Mouse (Mus musculus): ENCODE measurements around the gene Rnf152. TPM values are rescaled to one million over a fixed set of nuclear protein-coding genes. Genes with fewer than 3 reads are reported as not detected.
A peak's percentile ranks its signal among the peaks of the same experiment; 100 is the strongest.

The Rnf152 gene
- total RNA-seq (2021) = 10 to 100 TPM; 19.6 to 22.1 TPM

DNA sequence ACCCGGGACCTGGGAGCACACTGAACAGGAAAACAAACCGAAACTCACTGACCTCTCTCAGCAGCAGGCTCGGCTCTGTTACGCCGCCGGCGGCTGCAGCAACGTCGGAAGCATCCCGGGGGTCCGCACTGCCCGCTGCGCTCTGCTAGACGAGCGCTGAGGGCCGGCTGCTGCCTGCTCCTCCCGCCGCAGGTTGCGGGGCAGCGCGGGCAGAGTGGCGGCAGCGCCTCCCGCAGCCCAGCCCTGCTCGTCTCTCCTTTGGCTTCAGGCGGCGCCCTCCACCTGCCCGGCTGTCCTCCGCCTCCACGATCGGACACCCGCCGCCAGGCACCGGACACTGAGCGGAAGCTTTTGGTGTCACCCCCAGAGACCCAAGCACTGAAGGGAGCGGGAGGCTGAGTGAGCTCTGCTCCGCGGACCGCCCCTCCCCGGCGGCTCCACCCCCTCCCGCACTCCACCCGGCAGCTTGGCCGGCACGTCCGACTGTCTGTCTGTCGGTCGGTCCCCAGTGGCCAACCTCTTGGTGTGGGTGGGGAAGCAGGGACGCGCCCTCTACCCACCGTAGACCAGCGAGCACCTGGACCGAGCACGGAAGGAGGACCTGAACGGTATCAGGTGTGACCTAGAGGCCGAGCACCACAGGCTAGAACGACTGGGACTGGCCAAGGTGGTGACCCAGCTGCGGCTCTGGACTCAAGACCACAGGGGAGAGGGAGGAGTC, at the start of gene Rnf152:
Gene Rnf152, minus strand, starts transcription at position 420 of the 721 bp plus-strand sequence.
- DNase-seq (ENCODE audit: extremely low spot score in 1 of 2, low spot score in 2 of 2) = peak in 1 of 2 experiments; percentile 76
- intact Hi-C loops (cut with DNase I) = loop anchor here (10.0 kb wide), 2 partner anchors 268 to 362 kb away; no protein-coding TSS in a partner anchor

DNA sequence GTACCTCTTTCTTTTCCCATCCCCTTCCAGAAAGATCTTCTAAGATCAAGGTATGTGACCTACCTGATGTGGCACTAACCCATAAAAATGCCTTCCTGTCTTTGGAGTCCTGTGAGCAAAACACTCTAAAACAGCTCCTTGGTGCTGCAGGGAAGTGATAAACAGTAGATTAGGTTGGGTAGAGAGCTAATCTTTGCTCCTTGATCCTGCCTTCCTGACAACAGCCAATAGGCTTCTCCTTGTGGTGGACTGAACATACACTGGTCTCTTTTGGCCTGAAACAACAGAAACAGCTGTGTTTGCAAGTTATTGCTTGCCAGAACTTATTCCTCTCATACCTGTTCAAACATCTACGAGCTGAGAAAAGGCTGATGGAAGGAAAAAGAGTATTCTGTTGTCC, 46.3 kb upstream of the Rnf152 start:
- intact Hi-C loops (cut with DNase I) = no loop called here
- no peak for DNase-seq (ENCODE audit: extremely low spot score in 1 of 2, low spot score in 2 of 2)

DNA sequence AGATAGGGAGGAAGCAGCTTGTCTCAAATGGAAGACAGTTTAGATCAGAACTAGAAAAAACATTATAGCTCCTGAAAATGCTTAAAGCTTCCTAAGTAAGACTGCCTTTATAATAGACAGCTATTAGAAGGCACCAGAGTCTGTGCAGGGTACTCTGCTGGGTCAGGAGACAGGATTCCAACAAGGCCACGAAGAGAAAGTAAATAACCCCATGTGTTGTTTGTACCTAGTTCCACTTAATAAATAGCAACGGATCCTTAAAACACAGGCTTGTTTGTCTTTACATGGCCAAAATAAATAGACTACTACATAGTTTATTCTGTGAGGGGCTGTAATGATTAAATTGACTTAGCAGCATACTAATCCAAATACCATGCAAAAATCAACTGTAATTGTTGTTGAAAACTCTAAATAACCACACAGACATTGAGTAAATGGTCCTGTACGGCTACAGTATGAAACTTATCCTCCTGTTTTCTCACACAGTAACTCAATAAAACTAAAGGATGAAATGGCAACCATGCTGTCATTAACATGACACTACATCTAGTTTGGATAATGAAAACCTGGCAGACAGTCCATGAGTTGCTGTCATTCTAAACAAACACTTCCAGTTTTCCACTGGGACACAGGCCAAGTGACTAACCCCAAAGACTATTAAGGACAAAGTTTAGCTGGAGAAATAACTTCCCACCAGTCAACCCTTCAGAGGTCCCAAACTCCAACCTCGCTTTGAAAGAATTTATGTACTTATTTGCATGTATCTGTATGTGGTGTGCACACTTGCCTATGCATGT, 27.8 kb upstream of the Rnf152 start:
- peak in 1 of 2 experiments; percentile 22 for DNase-seq (ENCODE audit: extremely low spot score in 1 of 2, low spot score in 2 of 2)
- intact Hi-C loops (cut with DNase I) = no loop called here

DNA sequence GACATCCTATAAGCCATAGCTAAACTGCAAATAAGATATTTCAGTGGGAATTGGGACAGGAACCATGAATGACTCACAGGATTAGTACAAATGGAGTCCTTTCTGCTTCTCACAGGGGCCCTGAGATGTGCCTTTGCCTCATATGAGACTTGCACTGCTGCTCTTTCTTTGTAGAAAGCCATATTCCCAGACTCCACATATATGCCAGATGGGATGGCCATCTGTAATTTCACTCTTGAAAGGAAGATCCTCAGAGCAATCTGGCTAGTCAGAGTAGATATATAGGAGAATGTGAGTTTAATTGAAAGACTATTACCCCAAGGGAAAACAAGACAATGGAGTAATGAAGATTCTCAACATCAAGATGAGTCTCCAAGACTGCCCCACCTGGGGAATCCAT, 21.0 kb upstream of the Rnf152 start:
- DNase-seq (ENCODE audit: extremely low spot score in 1 of 2, low spot score in 2 of 2) = peak in 1 of 2 experiments; percentile 29
- intact Hi-C loops (cut with DNase I) = no loop called here

DNA sequence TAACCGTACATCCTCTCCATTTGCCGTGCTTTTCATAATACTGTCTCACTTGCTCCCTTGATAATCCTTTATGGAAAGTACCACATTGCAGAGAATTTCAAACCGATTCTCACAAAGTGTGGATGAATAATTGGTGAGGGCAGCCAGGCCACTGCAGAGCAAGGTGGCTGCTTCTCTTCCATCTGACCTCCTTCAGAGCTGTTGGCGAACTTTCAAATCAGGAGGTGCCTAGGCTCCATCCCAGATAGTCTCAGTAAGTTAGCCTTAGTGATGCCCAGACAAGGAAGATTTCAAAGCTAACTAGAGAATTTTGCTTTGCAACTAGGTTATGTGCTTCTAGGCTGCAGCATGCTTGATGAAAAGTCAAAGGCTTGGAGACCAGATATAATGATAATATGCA, 18.1 kb upstream of the Rnf152 start:
- no peak for DNase-seq (ENCODE audit: extremely low spot score in 1 of 2, low spot score in 2 of 2)
- intact Hi-C loops (cut with DNase I) = no loop called here

DNA sequence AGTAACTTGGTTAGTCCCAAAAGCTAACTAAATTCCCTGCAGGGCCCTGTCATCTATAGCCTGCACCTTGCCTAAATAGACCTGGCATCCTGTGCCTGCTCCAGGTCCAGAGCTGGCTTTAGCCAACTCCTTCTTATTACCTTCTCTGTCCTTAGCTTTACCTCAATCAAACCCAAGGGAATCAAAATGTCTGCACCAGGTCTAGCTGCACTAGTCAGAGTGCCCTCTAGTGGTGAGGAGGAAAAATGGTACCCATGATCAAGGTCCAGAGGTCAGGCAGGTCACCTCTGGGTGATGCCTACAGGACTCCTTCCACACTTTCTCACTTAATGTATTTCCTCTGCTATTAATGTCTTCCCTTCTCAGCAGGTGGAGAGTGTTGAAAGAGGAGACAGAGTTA, 6.2 kb upstream of the Rnf152 start:
- intact Hi-C loops (cut with DNase I) = no loop called here
- DNase-seq (ENCODE audit: extremely low spot score in 1 of 2, low spot score in 2 of 2) = no peak

DNA sequence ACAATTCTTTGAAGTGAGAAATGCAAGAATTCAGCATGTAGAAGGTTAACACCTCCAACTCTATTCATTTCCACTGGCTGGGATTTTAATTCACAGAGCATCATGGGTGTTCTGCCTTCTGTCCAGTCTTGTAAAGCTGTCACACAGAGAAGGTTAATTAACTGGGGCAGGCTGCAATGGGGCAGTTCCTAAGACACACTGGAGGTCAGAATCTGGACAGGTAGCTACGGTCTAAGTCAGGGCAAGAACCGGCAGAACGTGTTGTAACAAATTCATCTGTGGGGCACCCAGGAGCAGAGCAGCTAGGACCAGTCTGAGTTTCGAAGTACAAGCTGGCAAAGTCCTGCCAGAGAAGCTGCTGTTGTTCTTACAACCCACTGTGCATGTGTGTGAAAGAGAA, 2.4 kb upstream of the Rnf152 start:
- no peak for DNase-seq (ENCODE audit: extremely low spot score in 1 of 2, low spot score in 2 of 2)
- intact Hi-C loops (cut with DNase I) = loop anchor here (10.0 kb wide), 2 partner anchors 266 to 364 kb away; no protein-coding TSS in a partner anchor

DNA sequence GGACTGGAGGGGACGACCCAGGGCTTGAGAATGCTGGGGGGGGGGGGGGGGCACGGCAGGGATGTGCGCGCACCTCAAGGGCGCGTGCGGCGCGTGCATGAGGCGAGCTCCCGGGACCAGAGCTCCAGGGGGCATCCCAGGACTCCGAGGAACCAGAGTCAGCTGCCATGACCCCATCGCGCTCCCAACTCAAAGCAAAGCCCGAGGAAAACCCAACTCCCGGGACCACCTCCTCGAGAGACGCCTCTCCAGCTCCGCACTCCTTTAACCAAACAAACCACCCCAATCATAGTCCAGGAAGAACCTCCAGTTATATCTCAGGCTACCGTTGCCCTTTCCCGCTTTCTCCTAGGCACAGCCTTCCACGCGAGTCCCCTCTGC, 610 bp downstream of the Rnf152 start:
- intact Hi-C loops (cut with DNase I) = loop anchor here (10.0 kb wide), 2 partner anchors 269 to 361 kb away; no protein-coding TSS in a partner anchor
- DNase-seq (ENCODE audit: extremely low spot score in 1 of 2, low spot score in 2 of 2) = peak in 1 of 2 experiments; percentile 59

DNA sequence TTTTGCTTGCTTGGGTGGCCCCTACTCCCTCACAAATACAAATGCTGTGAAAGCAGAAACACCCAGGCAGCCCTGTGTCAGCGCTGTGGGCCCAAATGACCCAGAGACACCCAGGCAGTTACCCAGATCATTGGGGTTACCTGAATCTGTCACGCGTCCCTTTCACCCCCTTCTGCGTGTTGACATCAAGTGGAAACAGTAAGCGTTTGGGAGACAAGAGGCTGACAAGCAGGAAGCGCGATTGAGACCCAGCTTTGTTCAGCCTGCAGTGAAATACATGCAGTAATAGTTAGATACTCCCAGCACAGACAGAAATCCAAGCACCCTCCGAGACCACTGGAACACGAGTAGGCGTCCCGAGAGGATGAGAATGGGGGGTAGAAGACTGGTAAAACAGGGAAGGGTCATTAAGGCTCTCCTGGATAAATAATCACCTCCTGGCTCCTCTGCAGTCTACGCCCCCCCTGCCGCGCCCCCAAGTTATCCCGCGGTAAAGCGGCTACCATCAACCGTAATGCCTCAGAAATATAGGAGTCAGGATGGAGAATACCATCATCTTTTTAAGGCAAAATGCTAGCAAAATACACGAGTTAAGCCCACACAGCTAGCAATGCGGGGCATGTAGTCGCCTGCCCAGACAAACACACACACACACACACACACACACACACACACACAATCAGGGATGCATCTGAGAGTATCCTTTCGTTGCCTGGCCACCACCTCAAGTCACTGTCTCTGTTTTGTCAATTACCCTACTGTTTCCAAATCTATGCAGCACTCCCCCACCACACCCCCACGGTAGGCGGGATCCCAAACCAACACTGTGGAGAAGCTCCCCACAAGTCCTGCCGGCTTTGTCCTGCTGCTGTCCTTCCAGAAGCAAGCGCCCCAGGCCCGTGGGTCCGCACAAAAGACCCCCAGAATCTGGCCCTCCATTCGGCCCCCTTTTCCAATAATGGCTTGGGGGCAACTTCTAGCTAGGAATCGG, 1.3 kb downstream of the Rnf152 start:
- DNase-seq (ENCODE audit: extremely low spot score in 1 of 2, low spot score in 2 of 2) = peak; percentile 36 to 60
- intact Hi-C loops (cut with DNase I) = loop anchor here (10.0 kb wide), 2 partner anchors 270 to 360 kb away; no protein-coding TSS in a partner anchor

DNA sequence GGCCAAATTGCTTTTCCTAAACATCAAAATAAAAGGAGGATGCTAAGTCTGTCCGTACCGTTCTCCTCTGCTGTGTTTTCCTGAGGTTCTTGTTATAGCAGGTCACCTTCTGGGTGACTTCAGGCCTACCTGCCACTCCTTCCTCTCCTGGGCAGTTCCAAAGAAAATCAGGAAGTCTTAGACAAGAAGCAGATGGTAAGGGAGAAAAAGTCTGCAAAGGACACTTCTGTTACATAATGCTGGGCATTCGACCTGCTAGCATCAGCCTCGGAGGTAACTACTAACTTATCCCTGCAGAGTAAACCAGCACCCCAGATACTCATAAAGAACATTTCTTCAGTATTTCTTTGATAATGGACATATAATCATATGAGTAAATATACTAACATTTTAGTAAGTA, 4.7 kb downstream of the Rnf152 start:
- intact Hi-C loops (cut with DNase I) = loop anchor here (10.0 kb wide), 2 partner anchors 273 to 357 kb away; no protein-coding TSS in a partner anchor

DNA sequence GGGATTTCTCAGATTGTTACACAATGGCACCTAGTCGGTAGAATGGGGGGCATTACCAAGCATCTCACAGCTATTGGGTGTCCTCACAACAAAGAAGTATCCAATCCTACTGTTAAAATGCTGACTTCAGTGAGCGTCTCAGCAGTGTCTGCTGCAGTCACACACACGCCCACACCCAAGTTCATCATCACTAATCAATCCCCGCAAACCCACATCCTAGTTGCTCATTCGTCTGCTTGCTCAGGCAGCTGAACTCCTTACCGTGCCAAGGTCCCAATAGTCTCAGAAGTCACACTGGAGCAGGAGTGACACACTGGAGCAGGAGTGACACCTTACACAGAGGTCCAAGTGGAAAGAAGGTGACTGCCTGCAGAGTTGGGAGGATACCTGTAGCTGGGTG, 14.2 kb downstream of the Rnf152 start:
- DNase-seq (ENCODE audit: extremely low spot score in 1 of 2, low spot score in 2 of 2) = no peak
- intact Hi-C loops (cut with DNase I) = no loop called here

More for the DNA sequence above, 4.7 kb downstream of the Rnf152 start:
- no peak for DNase-seq (ENCODE audit: extremely low spot score in 1 of 2, low spot score in 2 of 2)

DNA sequence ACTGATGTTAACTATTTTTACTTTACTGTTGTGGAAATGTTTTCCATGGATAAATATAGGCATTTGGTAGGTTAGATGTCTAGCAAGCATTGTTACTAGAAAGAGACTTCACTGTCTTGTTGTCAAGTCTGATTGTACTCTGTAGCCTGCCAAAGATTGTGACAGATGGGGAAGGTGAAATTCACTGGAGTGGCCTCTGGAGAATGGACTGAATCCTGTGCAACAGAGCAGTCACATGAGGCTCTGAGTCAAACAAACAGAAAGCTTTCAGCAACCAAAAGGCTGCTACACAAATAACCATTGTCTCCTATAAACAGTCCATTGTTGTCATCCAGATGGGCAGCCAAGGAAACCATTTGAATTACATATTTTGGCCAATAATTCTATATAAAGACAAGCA, 15.6 kb downstream of the Rnf152 start:
- no peak for DNase-seq (ENCODE audit: extremely low spot score in 1 of 2, low spot score in 2 of 2)
- intact Hi-C loops (cut with DNase I) = no loop called here

DNA sequence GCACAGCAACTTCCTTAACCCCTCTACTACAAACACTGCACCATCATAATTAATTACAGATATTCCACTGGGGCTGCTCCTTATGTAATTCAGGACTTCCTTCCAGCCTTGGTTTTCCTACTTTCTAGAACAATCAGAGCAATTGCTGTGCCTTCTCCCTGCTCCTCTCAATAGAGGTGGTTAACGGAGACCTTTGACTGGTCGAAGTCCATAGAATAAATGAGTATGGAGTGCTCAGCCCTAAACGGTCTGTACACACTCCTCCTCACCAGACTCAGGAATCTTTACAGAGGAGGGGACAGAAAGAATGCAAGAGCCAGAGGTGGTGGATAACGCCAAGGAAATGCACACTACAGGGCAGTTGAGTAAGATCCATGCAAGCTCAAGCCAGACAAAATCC, 19.1 kb downstream of the Rnf152 start:
- intact Hi-C loops (cut with DNase I) = no loop called here
- no peak for DNase-seq (ENCODE audit: extremely low spot score in 1 of 2, low spot score in 2 of 2)

DNA sequence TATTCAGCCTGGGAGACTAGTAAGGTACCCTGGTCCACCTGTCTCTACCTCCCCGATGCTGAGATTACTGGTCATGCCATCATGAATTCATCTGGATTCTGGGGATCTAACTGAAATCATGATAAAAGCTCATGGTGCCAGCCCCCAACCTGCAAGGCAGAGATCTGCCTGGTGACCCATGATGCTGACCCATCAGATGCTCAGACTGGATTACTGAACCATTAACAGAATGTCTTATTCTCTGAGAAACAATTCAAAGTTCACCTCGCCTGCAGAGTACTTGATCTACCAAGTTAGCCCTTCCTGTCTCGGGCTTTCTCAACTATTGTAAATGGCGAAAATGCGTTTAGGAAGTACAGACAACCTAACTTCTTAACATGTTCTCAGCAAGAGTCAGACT, 20.4 kb downstream of the Rnf152 start:
- intact Hi-C loops (cut with DNase I) = no loop called here
- DNase-seq (ENCODE audit: extremely low spot score in 1 of 2, low spot score in 2 of 2) = no peak

DNA sequence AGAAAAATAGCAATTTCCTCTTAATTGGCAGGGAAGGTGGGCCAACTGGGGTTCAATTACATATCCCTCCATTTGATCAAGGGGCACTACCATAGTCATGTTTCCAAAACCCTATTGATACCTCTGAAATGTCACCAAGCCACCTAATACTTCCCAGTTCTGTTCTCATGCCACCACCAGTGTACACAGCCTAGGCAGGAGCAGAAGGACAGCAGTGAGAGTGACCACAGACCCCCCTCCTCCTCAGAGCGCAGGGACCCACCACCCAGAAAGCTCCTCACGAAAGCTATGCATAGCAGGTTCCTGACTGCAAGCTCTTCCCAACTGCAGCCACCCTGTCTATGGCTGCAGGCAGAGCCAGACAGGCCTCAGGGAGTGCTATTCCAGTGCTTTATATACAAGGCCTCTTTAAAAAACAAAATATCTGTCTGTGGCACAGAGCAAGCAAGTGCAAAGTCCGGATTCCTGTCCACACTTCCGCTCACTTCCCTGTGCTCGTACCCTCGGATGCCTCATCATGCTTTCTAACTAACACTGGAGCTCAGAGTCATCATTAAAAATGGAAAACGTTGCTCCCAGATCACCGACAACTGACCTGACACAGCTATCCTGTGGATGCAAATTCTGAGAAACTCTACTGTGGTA, 24.3 kb downstream of the Rnf152 start:
- DNase-seq (ENCODE audit: extremely low spot score in 1 of 2, low spot score in 2 of 2) = no peak
- intact Hi-C loops (cut with DNase I) = no loop called here

DNA sequence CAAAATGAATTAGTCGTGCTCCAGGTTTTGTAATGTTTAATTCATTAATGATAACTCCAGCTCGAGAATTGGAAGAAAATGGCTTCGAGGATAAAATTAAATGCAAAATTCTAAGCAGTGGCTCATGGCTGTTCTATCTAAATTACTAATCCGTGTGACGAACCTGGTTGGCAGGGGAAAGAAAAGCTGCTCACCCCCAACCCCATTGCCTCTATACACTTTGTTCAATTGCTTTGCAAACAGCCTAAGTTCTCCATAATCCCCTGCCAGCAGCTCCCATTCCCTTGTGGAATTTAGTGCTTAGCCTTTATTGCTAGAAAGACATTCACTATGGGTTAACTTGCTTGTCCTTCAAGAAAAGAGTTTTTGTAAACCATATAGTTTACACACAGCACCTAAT, 24.9 kb downstream of the Rnf152 start:
- intact Hi-C loops (cut with DNase I) = no loop called here
- DNase-seq (ENCODE audit: extremely low spot score in 1 of 2, low spot score in 2 of 2) = no peak

DNA sequence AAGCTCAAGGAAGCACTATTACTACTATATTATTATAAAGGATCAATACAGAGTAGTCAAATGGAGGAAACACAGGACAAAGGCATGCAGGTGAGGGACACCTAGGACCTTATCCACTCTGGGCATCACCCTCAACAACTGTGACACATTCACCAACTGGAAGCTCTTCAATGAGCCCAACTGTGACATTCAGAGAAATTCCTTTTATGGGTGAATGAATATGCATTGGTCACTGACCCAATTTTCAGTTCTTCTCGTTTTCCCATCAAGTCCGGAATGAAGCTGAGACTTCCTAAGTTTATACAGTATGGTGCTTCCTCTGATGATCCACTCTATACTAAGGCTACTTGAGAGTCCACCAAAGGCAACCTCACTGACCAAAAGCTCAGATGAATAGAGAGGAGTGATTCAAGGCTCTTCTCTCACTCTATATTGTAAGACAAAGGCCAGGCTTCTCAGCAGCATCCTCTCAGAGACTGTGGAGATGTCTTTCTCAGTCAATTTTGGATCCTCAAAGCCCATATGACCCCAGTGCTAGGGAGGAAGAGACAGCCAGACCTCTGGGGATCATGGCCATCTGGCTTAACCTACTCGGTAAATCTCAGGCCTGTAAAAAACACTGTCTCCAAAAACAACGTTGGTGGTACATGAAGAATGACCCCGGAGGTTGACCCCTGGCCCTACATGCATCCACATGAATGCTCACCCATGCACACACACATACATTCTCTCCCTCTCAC, 25.8 kb downstream of the Rnf152 start:
- intact Hi-C loops (cut with DNase I) = no loop called here
- no peak for DNase-seq (ENCODE audit: extremely low spot score in 1 of 2, low spot score in 2 of 2)

DNA sequence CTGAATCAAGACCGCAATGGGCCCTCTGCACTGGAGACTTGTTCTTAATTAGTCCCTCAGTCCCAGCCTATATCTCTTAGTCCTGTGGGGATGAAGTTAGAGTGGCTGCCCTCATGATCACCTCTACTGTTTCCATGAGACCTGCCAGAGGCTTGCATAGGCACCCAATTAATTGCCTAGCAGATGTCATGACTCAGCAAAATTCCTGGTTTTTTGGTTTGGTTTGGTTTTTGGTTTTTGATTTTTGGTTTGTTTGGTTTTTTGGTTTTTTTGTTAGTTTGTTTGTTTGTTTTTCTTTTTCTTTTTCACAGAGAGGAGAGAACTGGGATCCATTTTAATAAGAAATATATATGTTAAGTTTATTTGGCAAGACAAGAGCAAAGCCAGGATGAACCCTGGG, 28.7 kb downstream of the Rnf152 start:
- DNase-seq (ENCODE audit: extremely low spot score in 1 of 2, low spot score in 2 of 2) = no peak
- intact Hi-C loops (cut with DNase I) = no loop called here
